Mouse (Mus musculus) stomach, embryonic 14.5 days (tissue): ENCODE data around the gene Cox6a2. TPM values are rescaled to one million over a fixed set of nuclear protein-coding genes. Genes with fewer than 3 reads are reported as not detected.

Source experiments
- ATAC-seq: fragments of 200-750 bp; cut with Nextera tagmentation; 2 replicates; pipeline ENCODE4 v1.8.0; 2017; ENCODE audit warnings: low read depth, moderate TSS enrichment; ENCODE audit not compliant: insufficient number of reproducible peaks, insufficient read depth, low FRiP score
- H3K27ac ChIP-seq: fragments of 300-500 bp; sonication (generic); 2 replicates; pipeline ENCODE4 v1.5.1; 2014; ENCODE audit warnings: mild to moderate bottlenecking, low read length, moderate library complexity, mixed read lengths
- H3K27me3 ChIP-seq: fragments of 300-500 bp; sonication (generic); 2 replicates; pipeline ENCODE4 v1.6.1; 2014; ENCODE audit warnings: low read length, control low read depth, mixed read lengths; ENCODE audit not compliant: control insufficient read depth, insufficient read depth
- H3K36me3 ChIP-seq: fragments of 300-500 bp; sonication (generic); 2 replicates; pipeline ENCODE4 v1.6.1; 2014; ENCODE audit warnings: mild to moderate bottlenecking, control low read depth, low read length, moderate library complexity, mixed read lengths; ENCODE audit not compliant: control insufficient read depth, insufficient read depth
- H3K4me1 ChIP-seq: fragments of 300-500 bp; sonication (generic); 2 replicates; pipeline ENCODE4 v1.6.1; 2014; ENCODE audit warnings: low read length, control low read depth, mixed read lengths; ENCODE audit not compliant: control insufficient read depth, insufficient read depth
- H3K4me2 ChIP-seq: fragments of 300-500 bp; sonication (generic); replicated peaks from 2 replicates; pipeline ENCODE4 v1.6.1; 2014; ENCODE audit warnings: low read depth, low read length, control low read depth
- H3K4me3 ChIP-seq: fragments of 300-500 bp; sonication (generic); 2 replicates; pipeline ENCODE4 v1.5.1; 2014; ENCODE audit warnings: low read depth, low read length, control low read depth
- H3K9ac ChIP-seq: fragments of 300-500 bp; sonication (generic); replicated peaks from 2 replicates; pipeline ENCODE4 v1.6.1; 2014; ENCODE audit warnings: low read depth, mild to moderate bottlenecking, control low read depth, low read length, moderate library complexity, mixed read lengths
- H3K9me3 ChIP-seq: fragments of 300-500 bp; sonication (generic); 2 replicates; pipeline ENCODE4 v1.6.1; 2016; ENCODE audit warnings: low read depth, low read length, control low read depth; ENCODE audit not compliant: control insufficient read depth
- WGBS: fragments of 180-500 bp; shearing (Covaris S2); extraction: QIAGEN DNeasy Blood & Tissue Kit; methylation state at CpG from one replicate; pipeline ENCODE4 v1.1.7; 2014; 5-methylcytosine and 5-hydroxymethylcytosine counted together
- polyA plus RNA-seq: library from polyadenylated mRNA; unstranded; fragments of >200 nt; fragmentation: Nextera tagmentation; extraction: Ambion mirVana; gene quantifications from 2 replicates; pipeline ENCODE4 v1.2.1, GENCODE M21; 2014

The Cox6a2 gene
- polyA plus RNA-seq, 1 experiment from 2014 or later: not detected

DNA sequence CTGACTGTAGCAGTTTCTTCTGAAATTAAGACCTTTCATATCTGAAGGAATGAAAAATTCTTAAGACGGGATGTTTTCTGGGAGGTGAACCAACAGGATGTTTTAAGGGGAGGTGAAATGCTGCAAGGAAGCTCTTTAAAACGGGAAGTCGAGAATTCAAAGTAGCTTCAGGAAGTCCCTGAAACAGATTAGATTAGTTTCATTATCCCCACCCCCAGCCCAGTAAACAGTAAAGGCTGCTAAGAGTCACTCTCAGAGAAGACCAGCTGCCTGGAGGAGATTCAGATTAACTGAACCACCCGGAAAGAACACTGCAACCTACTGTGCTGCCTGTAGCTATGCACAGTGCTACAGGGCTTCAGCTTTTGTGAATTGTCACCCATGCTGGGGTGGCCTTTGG is 13.8 kb upstream of the Cox6a2 start:
- no peak overlapping the region for H3K4me3 ChIP-seq
- ATAC-seq: no peak
- H3K36me3 ChIP-seq: no peaks in the 10 kb centered on the region
- no peaks in the 10 kb centered on the region for H3K9me3 ChIP-seq
- 74% methylated on average over 4 of the region's 4 CpGs for WGBS
- H3K4me1 ChIP-seq: no peaks in the 10 kb centered on the region
- no peak overlapping the region for H3K4me2 ChIP-seq
- no peak overlapping the region for H3K9ac ChIP-seq
- no peak overlapping the region for H3K27ac ChIP-seq
- H3K27me3 ChIP-seq: no peaks in the 10 kb centered on the region

DNA sequence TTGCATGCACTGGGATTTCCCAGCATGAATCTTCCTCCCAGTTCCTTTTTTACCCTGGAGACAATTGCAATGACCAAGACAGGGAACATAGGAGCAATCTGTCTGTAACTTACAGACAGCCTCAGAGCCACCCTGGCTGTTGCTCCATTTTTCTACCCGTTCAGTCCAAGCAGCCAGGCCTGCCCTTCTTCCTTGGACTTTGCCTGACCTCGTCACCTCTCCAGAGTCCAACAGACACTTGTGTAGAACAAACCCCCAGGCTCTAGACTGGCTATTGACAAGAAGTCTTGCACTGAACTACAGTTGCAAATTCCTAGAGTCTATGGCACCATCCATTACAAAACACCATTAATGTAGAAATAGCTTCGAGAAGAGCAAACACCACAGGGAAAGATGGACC is 3.6 kb upstream of the Cox6a2 start:
- Histone ChIP-seq H3K9ac (no peak overlapping the region), H3K4me2 (no peak overlapping the region), H3K4me3 (no peak overlapping the region), H3K9me3 (no peaks in the 10 kb centered on the region), H3K27me3 (no peaks in the 10 kb centered on the region), H3K4me1 (no peaks in the 10 kb centered on the region), H3K36me3 (no peaks in the 10 kb centered on the region), H3K27ac (no peak overlapping the region)
- 31% methylated on average over 3 of the region's 3 CpGs for WGBS
- ATAC-seq: no peak

DNA sequence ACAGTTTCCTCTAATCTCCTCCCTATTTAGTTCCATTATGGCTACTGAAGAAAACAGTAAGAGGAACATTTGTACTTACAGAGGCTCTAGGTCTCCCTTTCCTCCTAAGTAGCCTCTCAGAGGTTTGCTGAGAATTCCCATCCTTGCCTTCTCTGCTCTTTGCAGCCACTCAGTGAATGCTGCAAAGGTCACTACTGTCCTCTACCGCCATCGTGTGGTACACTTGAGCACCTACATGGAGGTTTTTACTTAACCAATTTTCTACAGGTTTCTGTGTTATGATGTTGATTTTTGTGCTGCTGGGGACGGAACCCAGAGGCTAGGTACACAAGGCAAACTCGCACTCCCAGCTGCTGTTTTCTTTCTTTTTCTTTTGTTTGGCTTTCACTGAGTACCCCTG is 2.0 kb upstream of the Cox6a2 start:
- Histone ChIP-seq H3K9ac (no peak overlapping the region), H3K27ac (no peak overlapping the region), H3K9me3 (no peaks in the 10 kb centered on the region), H3K4me1 (no peaks in the 10 kb centered on the region), H3K27me3 (no peaks in the 10 kb centered on the region), H3K36me3 (no peaks in the 10 kb centered on the region), H3K4me2 (no peak overlapping the region), H3K4me3 (no peak overlapping the region)
- WGBS: 4% methylated on average over 4 of the region's 4 CpGs
- peak; percentile 10; the same call in 1 of the 2 replicates for ATAC-seq

DNA sequence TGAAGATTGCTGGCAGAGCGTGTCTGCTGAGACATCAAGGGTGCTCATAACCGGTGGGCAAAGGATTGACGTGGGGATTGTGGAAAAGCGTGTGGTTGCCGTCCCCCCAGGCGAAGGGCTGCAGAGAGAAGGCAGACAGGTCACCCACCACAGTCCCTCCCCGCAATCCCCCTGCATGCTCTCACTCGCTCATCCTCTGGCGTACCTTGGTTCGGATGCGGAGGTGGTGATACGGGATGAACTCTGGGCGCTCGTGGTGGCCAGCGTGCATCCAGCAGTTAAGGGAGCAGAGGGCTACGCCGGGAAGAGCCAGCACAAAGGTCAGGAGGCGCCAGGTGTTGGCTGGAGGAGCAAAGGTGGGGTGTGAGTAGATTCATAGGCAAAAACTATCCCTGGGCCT is 492 bp downstream of the Cox6a2 start:
- no peak overlapping the region for H3K9ac ChIP-seq
- H3K27me3 ChIP-seq: no peaks in the 10 kb centered on the region
- H3K4me3 ChIP-seq: no peak overlapping the region
- no peak overlapping the region for H3K4me2 ChIP-seq
- no peak for ATAC-seq
- WGBS: 83% methylated on average over 18 of the region's 18 CpGs
- no peak overlapping the region for H3K27ac ChIP-seq
- no peaks in the 10 kb centered on the region for H3K4me1 ChIP-seq
- no peaks in the 10 kb centered on the region for H3K9me3 ChIP-seq
- H3K36me3 ChIP-seq: no peaks in the 10 kb centered on the region

DNA sequence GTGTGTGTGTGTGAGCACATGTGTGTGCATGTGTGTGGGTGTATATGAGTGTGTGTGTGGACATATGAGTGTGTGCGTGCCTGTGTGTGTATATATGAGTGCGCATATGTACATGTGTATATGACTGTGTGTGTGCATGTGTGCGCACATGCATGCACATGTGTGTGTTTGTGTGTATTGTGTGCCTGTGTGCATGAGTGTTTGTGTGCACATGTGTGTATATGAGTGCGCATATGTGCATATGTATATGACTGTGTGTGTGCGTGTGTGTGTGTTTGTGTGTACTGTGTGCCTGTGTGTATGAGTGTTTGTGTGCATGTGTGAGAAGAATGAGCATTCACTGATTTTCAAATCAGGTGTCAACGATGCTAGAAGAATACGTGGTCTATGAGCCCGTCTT is 2.0 kb downstream of the Cox6a2 start:
- H3K4me2 ChIP-seq: no peak overlapping the region
- no peaks in the 10 kb centered on the region for H3K4me1 ChIP-seq
- no peak overlapping the region for H3K27ac ChIP-seq
- H3K4me3 ChIP-seq: no peak overlapping the region
- no peaks in the 10 kb centered on the region for H3K27me3 ChIP-seq
- 94% methylated on average over 8 of the region's 8 CpGs for WGBS
- H3K9me3 ChIP-seq: no peaks in the 10 kb centered on the region
- ATAC-seq: no peak
- H3K36me3 ChIP-seq: no peaks in the 10 kb centered on the region
- H3K9ac ChIP-seq: no peak overlapping the region

DNA sequence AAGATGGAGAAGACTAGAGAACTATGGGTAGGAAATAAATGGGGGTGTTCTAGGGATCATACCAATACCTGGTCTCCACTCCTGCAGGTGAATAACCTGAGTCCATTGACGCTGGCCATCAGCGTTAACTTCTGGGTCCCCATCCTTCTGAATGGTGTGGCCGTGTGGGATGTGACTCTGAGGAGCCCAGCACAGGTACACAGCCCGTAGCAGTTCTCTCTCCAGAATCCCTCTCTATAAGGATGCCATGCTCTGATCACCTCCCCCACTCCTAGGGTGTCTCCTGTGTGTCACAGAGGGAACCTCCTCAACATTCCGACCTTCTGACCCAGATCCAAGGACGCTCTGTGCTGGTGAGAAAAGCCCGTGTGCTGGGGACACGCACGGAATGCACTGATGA is 3.1 kb downstream of the Cox6a2 start:
- Histone ChIP-seq H3K27me3 (no peaks in the 10 kb centered on the region), H3K9me3 (no peaks in the 10 kb centered on the region), H3K4me1 (no peaks in the 10 kb centered on the region), H3K36me3 (no peaks in the 10 kb centered on the region), H3K27ac (no peak overlapping the region), H3K9ac (no peak overlapping the region), H3K4me2 (no peak overlapping the region), H3K4me3 (no peak overlapping the region)
- 74% methylated on average over 9 of the region's 9 CpGs for WGBS
- no peak for ATAC-seq

DNA sequence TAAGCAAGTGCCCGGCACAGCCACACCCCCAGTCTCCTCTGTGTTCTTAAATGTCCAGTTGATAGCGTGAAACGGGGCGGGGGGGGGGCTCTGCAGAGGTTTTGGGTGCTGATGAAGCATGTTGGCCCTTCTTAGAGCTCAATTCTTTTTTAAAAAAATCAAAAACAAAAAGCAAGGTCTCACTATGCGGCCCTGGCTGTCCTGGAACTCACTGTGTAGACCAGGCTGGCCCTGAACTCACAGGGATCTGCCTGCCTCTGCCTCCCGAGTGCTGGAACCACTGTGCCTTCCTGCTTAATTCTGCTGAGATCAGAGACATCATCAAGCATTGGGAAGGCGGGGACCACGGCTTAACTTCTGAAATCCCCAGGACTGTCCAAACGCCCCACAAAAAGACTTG is 4.6 kb downstream of the Cox6a2 start:
- Histone ChIP-seq H3K4me3 (no peak overlapping the region), H3K27me3 (no peaks in the 10 kb centered on the region), H3K9ac (no peak overlapping the region), H3K27ac (no peak overlapping the region), H3K4me1 (no peaks in the 10 kb centered on the region), H3K4me2 (no peak overlapping the region), H3K36me3 (no peaks in the 10 kb centered on the region), H3K9me3 (no peaks in the 10 kb centered on the region)
- WGBS: 88% methylated on average over 9 of the region's 9 CpGs
- no peak for ATAC-seq

DNA sequence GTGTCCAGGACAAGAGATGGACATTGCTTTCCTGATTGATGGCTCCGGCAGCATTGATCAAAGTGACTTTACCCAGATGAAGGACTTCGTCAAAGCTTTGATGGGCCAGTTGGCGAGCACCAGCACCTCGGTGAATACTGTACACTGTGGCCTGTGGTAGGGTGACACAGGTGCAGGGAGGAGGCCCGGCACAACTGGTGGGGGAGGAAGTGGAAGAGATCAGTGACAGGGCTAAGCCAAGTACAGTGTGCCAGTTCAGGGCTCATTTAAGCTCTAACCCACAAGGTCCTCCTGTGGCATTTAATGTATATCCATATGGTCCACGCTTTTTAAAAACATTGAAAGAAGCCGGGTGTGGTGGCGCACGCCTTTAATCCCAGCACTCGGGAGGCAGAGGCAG is 24.5 kb downstream of the Cox6a2 start:
- H3K9ac ChIP-seq: no peak overlapping the region
- ATAC-seq: no peak
- 93% methylated on average over 10 of the region's 10 CpGs for WGBS

DNA sequence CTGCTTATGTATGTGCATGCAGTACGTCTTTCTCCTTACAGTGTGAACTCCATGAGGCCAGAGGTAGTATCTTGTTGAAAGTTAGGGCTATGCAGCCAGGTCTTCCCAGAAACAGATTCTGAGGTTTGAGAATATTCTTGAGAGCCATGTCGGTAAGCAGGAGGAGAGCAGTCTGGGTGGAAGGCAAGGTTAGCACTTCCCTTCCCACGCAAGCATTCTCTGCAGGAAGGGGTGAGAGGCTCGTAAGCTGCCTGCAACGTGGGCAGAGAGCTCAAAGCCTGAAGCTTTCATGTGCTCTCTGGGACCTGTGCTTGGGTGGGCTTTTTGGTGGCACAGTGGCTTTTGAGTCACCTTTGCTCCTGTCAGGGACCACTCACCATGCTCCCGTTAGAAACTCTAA is 25.6 kb downstream of the Cox6a2 start:
- Histone ChIP-seq H3K9me3 (no peaks in the 10 kb centered on the region), H3K27ac (no peak overlapping the region), H3K36me3 (no peaks in the 10 kb centered on the region), H3K4me1 (no peaks in the 10 kb centered on the region), H3K4me2 (no peak overlapping the region), H3K4me3 (no peak overlapping the region), H3K9ac (no peak overlapping the region), H3K27me3 (no peaks in the 10 kb centered on the region)
- WGBS: 61% methylated on average over 6 of the region's 6 CpGs
- no peak for ATAC-seq

More for the DNA sequence above, 24.5 kb downstream of the Cox6a2 start:
- no peak overlapping the region for H3K4me2 ChIP-seq
- H3K4me1 ChIP-seq: no peaks in the 10 kb centered on the region
- no peaks in the 10 kb centered on the region for H3K9me3 ChIP-seq
- no peak overlapping the region for H3K27ac ChIP-seq
- H3K36me3 ChIP-seq: no peaks in the 10 kb centered on the region
- H3K27me3 ChIP-seq: no peaks in the 10 kb centered on the region
- H3K4me3 ChIP-seq: no peak overlapping the region
